Mouse (Mus musculus): ENCODE measurements around the gene Gm10037.

The Gm10037 gene

GRCm38 (mm10) chr13:67876699-67877254 lies 45.9 kb downstream of the Gm10037 start:
- no peak for DNase-seq (ENCODE audit: low spot score)

GRCm38 (mm10) chr13:67883966-67884365 lies 53.1 kb downstream of the Gm10037 start:
- no peak for DNase-seq (ENCODE audit: low spot score)

Measured in ovary, adult 18-20 months (tissue).